Mouse (Mus musculus): ENCODE measurements at regions not wholly inside any gene's neighbourhood (a gene's known extent, or its start where the extent isn't known, plus 50 kb on each side); places are given as distances from the start of the nearest gene placed in this dataset.

GRCm38 (mm10) chr19:15668624-15669016 lies 278.5 kb downstream of the Psat1 start:
- Histone ChIP-seq H3K9ac (replicated peaks; ENCODE audit: low read length, poor library complexity, severe bottlenecking) (no peak overlapping the region), H3K4me3 (ENCODE audit: low read depth, low read length) (no peak overlapping the region), H3K27me3 (ENCODE audit: insufficient read depth, low read length) (no peaks in the 10 kb centered on the region), H3K36me3 (ENCODE audit: insufficient read depth, low read length) (no peaks in the 10 kb centered on the region), H3K4me2 (ENCODE audit: low read depth, low read length, poor library complexity, severe bottlenecking) (no peak overlapping the region), H3K9me3 (ENCODE audit: low read length) (no peaks in the 10 kb centered on the region), H3K4me1 (ENCODE audit: insufficient read depth, low read length) (peaks cover 5% of the 10 kb centered on the region; the same call in 1 of the 2 replicates), H3K27ac (ENCODE audit: low read depth, low read length) (peak overlapping the region; percentile 13; the same call in 1 of the 2 replicates)
- ATAC-seq (ENCODE audit: low FRiP score) (no peak), DNase-seq (ENCODE audit: low spot score) (no peak)
- TF ChIP-seq CTCF (IDR thresholded peaks at IDR 0.05), result no peak

- H3K27ac ChIP-seq (ENCODE audit: low read depth, low read length), result peak overlapping the region; percentile 13
- 29% methylated on average over 13 of the region's 13 CpGs for WGBS
- ATAC-seq (ENCODE audit: low FRiP score) (0 out of 2 replicates have a peak, but pooled peaks have one; percentile 55), DNase-seq (ENCODE audit: low spot score) (peak; percentile 65)
- H3K27me3 ChIP-seq (ENCODE audit: insufficient read depth, low read length), result no peaks in the 10 kb centered on the region
- no peak overlapping the region for H3K4me2 ChIP-seq (ENCODE audit: low read depth, low read length, poor library complexity, severe bottlenecking)
- H3K4me3 ChIP-seq (ENCODE audit: low read depth, low read length), result no peak overlapping the region
- peaks cover 5% of the 10 kb centered on the region; the same call in 1 of the 2 replicates for H3K4me1 ChIP-seq (ENCODE audit: insufficient read depth, low read length)
- no peaks in the 10 kb centered on the region for H3K36me3 ChIP-seq (ENCODE audit: insufficient read depth, low read length)
- no peaks in the 10 kb centered on the region for H3K9me3 ChIP-seq (ENCODE audit: low read length)
- no peak for TF ChIP-seq CTCF (IDR thresholded peaks at IDR 0.05)
- H3K9ac ChIP-seq (replicated peaks; ENCODE audit: low read length, poor library complexity, severe bottlenecking), result no peak overlapping the region
Measured at GRCm38 (mm10) chr19:15667889-15668623, 279.1 kb downstream of the Psat1 start.

GRCm38 (mm10) chr19:15663659-15664255 lies 283.4 kb downstream of the Psat1 start:
- Histone ChIP-seq H3K9me3 (ENCODE audit: low read length) (no peaks in the 10 kb centered on the region), H3K9ac (replicated peaks; ENCODE audit: low read length, poor library complexity, severe bottlenecking) (no peak overlapping the region), H3K4me1 (ENCODE audit: insufficient read depth, low read length) (peaks cover 4% of the 10 kb centered on the region; the same call in 1 of the 2 replicates), H3K4me2 (ENCODE audit: low read depth, low read length, poor library complexity, severe bottlenecking) (no peak overlapping the region), H3K4me3 (ENCODE audit: low read depth, low read length) (no peak overlapping the region), H3K27me3 (ENCODE audit: insufficient read depth, low read length) (no peaks in the 10 kb centered on the region), H3K36me3 (ENCODE audit: insufficient read depth, low read length) (no peaks in the 10 kb centered on the region), H3K27ac (ENCODE audit: low read depth, low read length) (no peak overlapping the region)
- ATAC-seq (ENCODE audit: low FRiP score) (no peak), DNase-seq (ENCODE audit: low spot score) (no peak)
- no peak for TF ChIP-seq CTCF (IDR thresholded peaks at IDR 0.05)
- 45% methylated on average over 3 of the region's 3 CpGs for WGBS

- H3K27ac ChIP-seq (ENCODE audit: low read depth, low read length), result no peak overlapping the region
- TF ChIP-seq CTCF (IDR thresholded peaks at IDR 0.05), result no peak
- no peak overlapping the region for H3K9ac ChIP-seq (replicated peaks; ENCODE audit: low read length, poor library complexity, severe bottlenecking)
- ATAC-seq (ENCODE audit: low FRiP score), result no peak
- H3K4me3 ChIP-seq (ENCODE audit: low read depth, low read length), result no peak overlapping the region
- no peak overlapping the region for H3K4me2 ChIP-seq (ENCODE audit: low read depth, low read length, poor library complexity, severe bottlenecking)
- DNase-seq (ENCODE audit: low spot score), result no peak
- H3K36me3 ChIP-seq (ENCODE audit: insufficient read depth, low read length), result no peaks in the 10 kb centered on the region
- whole genome bisulfite sequencing, result 53% methylated on average over 1 of the region's 1 CpGs
- H3K9me3 ChIP-seq (ENCODE audit: low read length), result no peaks in the 10 kb centered on the region
- no peaks in the 10 kb centered on the region for H3K4me1 ChIP-seq (ENCODE audit: insufficient read depth, low read length)
- H3K27me3 ChIP-seq (ENCODE audit: insufficient read depth, low read length), result no peaks in the 10 kb centered on the region
Measured at GRCm38 (mm10) chr19:15658611-15659010, 288.5 kb downstream of the Psat1 start.

- no peak overlapping the region for H3K4me2 ChIP-seq (ENCODE audit: low read depth, low read length, poor library complexity, severe bottlenecking)
- no peaks in the 10 kb centered on the region for H3K27me3 ChIP-seq (ENCODE audit: insufficient read depth, low read length)
- no peak overlapping the region for H3K27ac ChIP-seq (ENCODE audit: low read depth, low read length)
- H3K9me3 ChIP-seq (ENCODE audit: low read length), result no peaks in the 10 kb centered on the region
- no peak overlapping the region for H3K9ac ChIP-seq (replicated peaks; ENCODE audit: low read length, poor library complexity, severe bottlenecking)
- ATAC-seq (ENCODE audit: low FRiP score), result no peak
- H3K4me1 ChIP-seq (ENCODE audit: insufficient read depth, low read length), result no peaks in the 10 kb centered on the region
- no peaks in the 10 kb centered on the region for H3K36me3 ChIP-seq (ENCODE audit: insufficient read depth, low read length)
- no peak overlapping the region for H3K4me3 ChIP-seq (ENCODE audit: low read depth, low read length)
- 77% methylated on average over 1 of the region's 1 CpGs for WGBS
- no peak for TF ChIP-seq CTCF (IDR thresholded peaks at IDR 0.05)
- DNase-seq (ENCODE audit: low spot score), result no peak
Measured at GRCm38 (mm10) chr19:15657846-15658245, 289.3 kb downstream of the Psat1 start.

DNA sequence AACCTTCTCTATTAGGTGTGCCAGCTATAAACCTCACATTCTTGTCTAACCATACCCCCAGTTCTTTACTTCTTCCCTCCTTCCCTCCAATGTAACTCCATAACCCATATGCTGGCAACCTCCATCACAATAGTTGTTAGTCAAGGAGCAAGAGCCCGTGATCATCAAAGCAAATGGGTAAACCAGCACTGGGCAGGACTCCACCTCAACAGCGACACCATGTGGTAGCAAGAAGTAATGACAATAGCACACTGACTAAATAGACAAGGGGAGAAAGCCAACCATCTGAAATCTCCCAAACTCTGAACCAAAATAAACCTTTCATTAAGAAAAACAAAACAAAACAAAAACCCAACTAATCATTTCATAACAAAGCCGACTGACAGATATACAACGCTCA lies 297.8 kb downstream of the Psat1 start:
- ATAC-seq (ENCODE audit: low FRiP score) (peak; percentile 50; the same call in 1 of the 2 replicates), DNase-seq (ENCODE audit: low spot score) (no peak)
- H3K9ac ChIP-seq (replicated peaks; ENCODE audit: low read length, poor library complexity, severe bottlenecking), result no peak overlapping the region
- H3K4me3 ChIP-seq (ENCODE audit: low read depth, low read length), result no peak overlapping the region
- peak; percentile 72 for TF ChIP-seq CTCF (IDR thresholded peaks at IDR 0.05)
- WGBS, result 21% methylated on average over 4 of the region's 4 CpGs
- no peaks in the 10 kb centered on the region for H3K36me3 ChIP-seq (ENCODE audit: insufficient read depth, low read length)
- H3K4me2 ChIP-seq (ENCODE audit: low read depth, low read length, poor library complexity, severe bottlenecking), result no peak overlapping the region
- H3K9me3 ChIP-seq (ENCODE audit: low read length), result no peaks in the 10 kb centered on the region
- H3K27ac ChIP-seq (ENCODE audit: low read depth, low read length), result no peak overlapping the region
- H3K4me1 ChIP-seq (ENCODE audit: insufficient read depth, low read length), result peaks cover 2% of the 10 kb centered on the region; the same call in 1 of the 2 replicates
- no peaks in the 10 kb centered on the region for H3K27me3 ChIP-seq (ENCODE audit: insufficient read depth, low read length)
